Mouse (Mus musculus) mesoderm, embryonic 11.5 days (tissue): ENCODE results near the gene Edaradd.

ENCODE experiments used
- DNase-seq: peaks from one replicate; pipeline ENCODE4 v3.0.0-alpha.2; 2012; ENCODE audit warnings: low read depth, low spot score

Edaradd gene

GRCm38 (mm10) chr13:12519955-12520584, at the start of gene Edaradd:
Gene Edaradd, minus strand, starts transcription at chr13:12520438.
- DNase-seq = peak; percentile 75

- no peak for DNase-seq
Measured at GRCm38 (mm10) chr13:12569741-12570140, 49.5 kb upstream of the Edaradd start.

GRCm38 (mm10) chr13:12568597-12569469, 48.6 kb upstream of the Edaradd start:
- DNase-seq = no peak

- no peak for DNase-seq
Measured at GRCm38 (mm10) chr13:12567936-12568335, 47.7 kb upstream of the Edaradd start.

GRCm38 (mm10) chr13:12565621-12566390, 45.6 kb upstream of the Edaradd start, which contains the start of gene Ero1lb:
Gene Ero1lb, plus strand, starts transcription at chr13:12565874.
- DNase-seq = peak; percentile 98

GRCm38 (mm10) chr13:12562256-12562655, 42.0 kb upstream of the Edaradd start:
- DNase-seq = no peak

GRCm38 (mm10) chr13:12561729-12562128, 41.5 kb upstream of the Edaradd start:
- DNase-seq = no peak

- no peak for DNase-seq
Measured at GRCm38 (mm10) chr13:12559462-12560120, 39.4 kb upstream of the Edaradd start.

GRCm38 (mm10) chr13:12559044-12559443, 38.8 kb upstream of the Edaradd start:
- DNase-seq = no peak

- DNase-seq = no peak
Measured at GRCm38 (mm10) chr13:12554211-12554610, 34.0 kb upstream of the Edaradd start.

GRCm38 (mm10) chr13:12543880-12544568, 23.8 kb upstream of the Edaradd start:
- DNase-seq = no peak

GRCm38 (mm10) chr13:12543246-12543645, 23.0 kb upstream of the Edaradd start:
- no peak for DNase-seq

GRCm38 (mm10) chr13:12542006-12542981, 22.1 kb upstream of the Edaradd start:
- peak; percentile 83 for DNase-seq

GRCm38 (mm10) chr13:12540119-12540518, 19.9 kb upstream of the Edaradd start:
- no peak for DNase-seq

GRCm38 (mm10) chr13:12539716-12540115, 19.5 kb upstream of the Edaradd start:
- no peak for DNase-seq

- no peak for DNase-seq
Measured at GRCm38 (mm10) chr13:12537971-12538370, 17.7 kb upstream of the Edaradd start.

- no peak for DNase-seq
Measured at GRCm38 (mm10) chr13:12534628-12535027, 14.4 kb upstream of the Edaradd start.

- DNase-seq = no peak
Measured at GRCm38 (mm10) chr13:12525678-12526077, 5.4 kb upstream of the Edaradd start.

- no peak for DNase-seq
Measured at GRCm38 (mm10) chr13:12522346-12522745, 2.1 kb upstream of the Edaradd start.

- DNase-seq = peak; percentile 32
Measured at GRCm38 (mm10) chr13:12519371-12519770, 867 bp downstream of the Edaradd start.
